Comparison of ENCODE assay signal across 8 mouse cellular contexts in the genomic region with DNA sequence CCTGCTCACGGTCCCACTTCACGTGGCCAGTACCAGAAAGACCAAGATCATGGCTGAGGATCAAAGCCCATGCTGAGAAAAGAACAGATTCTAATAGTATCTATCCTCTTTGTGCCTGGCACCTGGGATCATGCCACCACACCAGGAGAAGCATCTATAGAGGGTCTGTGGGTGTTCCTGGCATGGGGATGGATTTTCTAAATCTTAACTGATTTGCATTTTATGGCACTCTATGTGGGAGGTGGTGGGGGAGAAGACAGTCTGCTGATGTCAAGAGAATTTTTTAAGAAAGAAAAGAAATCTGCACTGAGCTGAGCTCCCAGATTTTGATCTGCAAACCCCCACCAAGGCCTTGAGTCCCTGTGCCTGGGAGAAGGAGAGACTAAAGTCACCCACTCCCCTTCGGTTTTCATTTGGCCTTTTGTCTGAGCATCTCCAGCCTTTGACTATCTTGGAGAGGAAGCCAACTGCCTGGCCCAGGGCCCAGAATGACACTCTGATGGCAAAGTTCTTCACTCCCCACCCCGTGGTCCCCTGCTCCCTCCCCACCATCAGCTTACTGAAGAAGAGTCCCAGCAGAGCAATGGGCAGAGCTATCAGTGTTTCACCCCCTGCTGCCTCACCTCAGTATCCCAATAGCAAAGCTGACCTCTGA. TPM values are rescaled to one million over a fixed set of nuclear protein-coding genes. Genes with fewer than 3 reads are reported as not detected.
DNase-seq lines count a peak whose midpoint lies in the region; ATAC-seq lines count a peak whose summit lies in the region.

No protein-coding gene starts in this region.

- peaks cover 59% of the 10 kb centered on the region for H3K27me3 ChIP-seq in liver, embryonic 12.5 days (replicated peaks)
- H3K27me3 ChIP-seq in forebrain, embryonic 12.5 days = peaks cover 41% of the 10 kb centered on the region
- peaks cover 7% of the 10 kb centered on the region for H3K27me3 ChIP-seq in intestine, embryonic 16.5 days (replicated peaks; ENCODE audit: control insufficient read depth, insufficient read depth, low read length)
- H3K27me3 ChIP-seq in neural tube, embryonic 15.5 days (replicated peaks) = peaks cover 38% of the 10 kb centered on the region

- H3K36me3 ChIP-seq in liver, embryonic 12.5 days = no peaks in the 10 kb centered on the region
- no peaks in the 10 kb centered on the region for H3K36me3 ChIP-seq in forebrain, embryonic 12.5 days (replicated peaks)
- H3K36me3 ChIP-seq in intestine, embryonic 16.5 days (ENCODE audit: control insufficient read depth, insufficient read depth, low read length) = no peaks in the 10 kb centered on the region
- H3K36me3 ChIP-seq in neural tube, embryonic 15.5 days = no peaks in the 10 kb centered on the region

- H3K4me2 ChIP-seq in liver, embryonic 12.5 days = peak overlapping the region; percentile 96; the same call in 1 of the 2 replicates
- peak overlapping the region; percentile 97 for H3K4me2 ChIP-seq in forebrain, embryonic 12.5 days
- H3K4me2 ChIP-seq in intestine, embryonic 16.5 days (ENCODE audit: low read depth, low read length) = peak overlapping the region; percentile 96
- peak overlapping the region; percentile 98 for H3K4me2 ChIP-seq in neural tube, embryonic 15.5 days

- no peak overlapping the region for H3K27ac ChIP-seq in liver, embryonic 12.5 days
- no peak overlapping the region for H3K27ac ChIP-seq in forebrain, embryonic 12.5 days
- no peak overlapping the region for H3K27ac ChIP-seq in intestine, embryonic 16.5 days (ENCODE audit: low read length)
- H3K27ac ChIP-seq in neural tube, embryonic 15.5 days (replicated peaks) = peak overlapping the region; percentile 52

- no peak for ATAC-seq in liver, embryonic 12.5 days
- ATAC-seq in forebrain, embryonic 12.5 days (ENCODE audit: low FRiP score) = no peak
- ATAC-seq in intestine, embryonic 16.5 days = no peak
- no peak for ATAC-seq in neural tube, embryonic 15.5 days (ENCODE audit: low FRiP score)

- no peak overlapping the region for H3K4me3 ChIP-seq in liver, embryonic 12.5 days
- H3K4me3 ChIP-seq in forebrain, embryonic 12.5 days (replicated peaks) = peak overlapping the region; percentile 55; the same call in 1 of the 2 replicates
- peak overlapping the region; percentile 63; the same call in 1 of the 2 replicates for H3K4me3 ChIP-seq in intestine, embryonic 16.5 days (ENCODE audit: low read length)
- peak overlapping the region; percentile 50 for H3K4me3 ChIP-seq in neural tube, embryonic 15.5 days (replicated peaks)

- peaks cover 43% of the 10 kb centered on the region for H3K4me1 ChIP-seq in liver, embryonic 12.5 days
- H3K4me1 ChIP-seq in forebrain, embryonic 12.5 days = peaks cover 28% of the 10 kb centered on the region
- H3K4me1 ChIP-seq in intestine, embryonic 16.5 days (ENCODE audit: control insufficient read depth, insufficient read depth, low read length) = peaks cover 14% of the 10 kb centered on the region
- peaks cover 35% of the 10 kb centered on the region for H3K4me1 ChIP-seq in neural tube, embryonic 15.5 days

- H3K9me3 ChIP-seq in liver, embryonic 12.5 days (replicated peaks) = no peaks in the 10 kb centered on the region
- H3K9me3 ChIP-seq in forebrain, embryonic 12.5 days = no peaks in the 10 kb centered on the region
- no peaks in the 10 kb centered on the region for H3K9me3 ChIP-seq in intestine, embryonic 16.5 days (ENCODE audit: control insufficient read depth, low read length)
- no peaks in the 10 kb centered on the region for H3K9me3 ChIP-seq in neural tube, embryonic 15.5 days (replicated peaks)

- 44% methylated on average over 4 of the region's 4 CpGs for WGBS in liver, embryonic 12.5 days (ENCODE audit: insufficient replicate concordance)
- 34% methylated on average over 4 of the region's 4 CpGs for WGBS in forebrain, embryonic 12.5 days
- 47% methylated on average over 4 of the region's 4 CpGs for WGBS in intestine, embryonic 16.5 days
- 34% methylated on average over 4 of the region's 4 CpGs for whole genome bisulfite sequencing in neural tube, embryonic 15.5 days

- no peak overlapping the region for H3K9ac ChIP-seq in liver, embryonic 12.5 days
- H3K9ac ChIP-seq in forebrain, embryonic 12.5 days = no peak overlapping the region
- peak overlapping the region; percentile 14; the same call in 1 of the 2 replicates for H3K9ac ChIP-seq in intestine, embryonic 16.5 days (ENCODE audit: low read depth, low read length)
- no peak overlapping the region; the same call in 1 of the 2 replicates for H3K9ac ChIP-seq in neural tube, embryonic 15.5 days (replicated peaks)

- DNase-seq in liver (no peak), MN1 (ENCODE audit: low spot score) (no peak)
- no peak for DNase-seq in gastrocnemius, postnatal 4 days (ENCODE audit: low spot score in 2 of 2)
- no peak for DNase-seq in layer of hippocampus, postnatal 10 days (ENCODE audit: low spot score in 2 of 2)

RNA-seq across cellular contexts. Expression of gene Inka2, which starts 2.1 kb away (rescaled TPM):
- 0.33 and 0.37 TPM in 2 replicates for polyA plus RNA-seq in liver, embryonic 12.5 days (2016; fragmentation: Nextera tagmentation; extraction: Ambion mirVana)
- polyA plus RNA-seq in forebrain, embryonic 12.5 days (2016; fragmentation: Nextera tagmentation; extraction: Ambion mirVana) = 3.6 and 4.1 TPM in 2 replicates
- polyA plus RNA-seq in intestine, embryonic 16.5 days (2015; fragmentation: Nextera tagmentation; extraction: Ambion mirVana) = 1.6 and 1.7 TPM in 2 replicates
- polyA plus RNA-seq in neural tube, embryonic 15.5 days (2015; fragmentation: Nextera tagmentation; extraction: Ambion mirVana) = 7.3 and 9.2 TPM in 2 replicates
- 10 to 100 TPM; 28.5 to 29.0 TPM for total RNA-seq in gastrocnemius, postnatal 4 days (2021)
- 10 to 100 TPM; 39.3 to 41.5 TPM for total RNA-seq in layer of hippocampus, postnatal 10 days (2021)

RNA-seq across cellular contexts. Expression of gene Ddx20, which starts 19.1 kb away (rescaled TPM):
- polyA plus RNA-seq in liver, embryonic 12.5 days (2016; fragmentation: Nextera tagmentation; extraction: Ambion mirVana) = 31.6 and 34.4 TPM in 2 replicates
- polyA plus RNA-seq in forebrain, embryonic 12.5 days (2016; fragmentation: Nextera tagmentation; extraction: Ambion mirVana) = 43.4 and 44.3 TPM in 2 replicates
- 33.7 and 35.3 TPM in 2 replicates for polyA plus RNA-seq in intestine, embryonic 16.5 days (2015; fragmentation: Nextera tagmentation; extraction: Ambion mirVana)
- 22.0 and 24.1 TPM in 2 replicates for polyA plus RNA-seq in neural tube, embryonic 15.5 days (2015; fragmentation: Nextera tagmentation; extraction: Ambion mirVana)
- total RNA-seq in gastrocnemius, postnatal 4 days (2021) = 10 to 100 TPM; 12.3 to 15.1 TPM
- 10 to 100 TPM; 12.7 to 13.4 TPM for total RNA-seq in layer of hippocampus, postnatal 10 days (2021)
